Mouse (Mus musculus) kidney, embryonic 16.5 days (tissue): ENCODE results near the gene Phf12. TPM values are rescaled to one million over a fixed set of nuclear protein-coding genes. Genes with fewer than 3 reads are reported as not detected.
"Not testable (repeated sequence)": the region's sequence is repeated elsewhere in the genome, so short reads cannot be mapped to it uniquely, and the experiment has no call there.

Experiments used
- ATAC-seq: fragments of 200-750 bp; cut with Nextera tagmentation; 2 replicates; pipeline ENCODE4 v1.8.0; 2017; ENCODE audit warnings: moderate TSS enrichment; ENCODE audit not compliant: low FRiP score, low TSS enrichment
- H3K27ac ChIP-seq: fragments of 300-500 bp; sonication (generic); 2 replicates; pipeline ENCODE4 v1.5.1; 2014; ENCODE audit warnings: low read length
- H3K27me3 ChIP-seq: fragments of 300-500 bp; sonication (generic); 2 replicates; pipeline ENCODE4 v1.6.1; 2014; ENCODE audit warnings: low read length, control low read depth, mixed read lengths; ENCODE audit not compliant: insufficient read depth
- H3K36me3 ChIP-seq: fragments of 300-500 bp; sonication (generic); 2 replicates; pipeline ENCODE4 v1.6.1; 2014; ENCODE audit warnings: low read length, control low read depth, mixed read lengths; ENCODE audit not compliant: insufficient read depth
- H3K4me1 ChIP-seq: fragments of 300-500 bp; sonication (generic); 2 replicates; pipeline ENCODE4 v1.6.1; 2014; ENCODE audit warnings: low read length, control low read depth, mixed read lengths; ENCODE audit not compliant: insufficient read depth
- H3K4me2 ChIP-seq: fragments of 300-500 bp; sonication (generic); replicated peaks from 2 replicates; pipeline ENCODE4 v1.6.1; 2014; ENCODE audit warnings: low read depth, low read length
- H3K4me3 ChIP-seq: fragments of 300-500 bp; sonication (generic); 2 replicates; pipeline ENCODE4 v1.5.1; 2014; ENCODE audit warnings: mild to moderate bottlenecking, low read length
- H3K9ac ChIP-seq: fragments of 300-500 bp; sonication (generic); replicated peaks from 2 replicates; pipeline ENCODE4 v1.6.1; 2014; ENCODE audit warnings: low read length
- H3K9me3 ChIP-seq: fragments of 300-500 bp; sonication (generic); 2 replicates; pipeline ENCODE4 v1.6.1; 2016; ENCODE audit warnings: low read length, control low read depth
- WGBS: fragments of 180-500 bp; shearing (Covaris S2); extraction: QIAGEN DNeasy Blood & Tissue Kit; methylation state at CpG from one replicate; pipeline ENCODE4 v1.1.7; 2014; 5-methylcytosine and 5-hydroxymethylcytosine counted together
- polyA plus RNA-seq: library from polyadenylated mRNA; unstranded; fragments of >200 nt; fragmentation: Nextera tagmentation; extraction: Ambion mirVana; gene quantifications from 2 replicates; pipeline ENCODE4 v1.2.1, GENCODE M21; 2015

The Phf12 gene
- polyA plus RNA-seq, 1 experiment from 2014 or later: 15.9 TPM

- Histone ChIP-seq H3K27me3 (no peaks in the 10 kb centered on the region), H3K9me3 (no peaks in the 10 kb centered on the region; the same call in 1 of the 2 replicates), H3K27ac (no peak overlapping the region), H3K4me2 (no peak overlapping the region), H3K36me3 (no peaks in the 10 kb centered on the region), H3K4me3 (no peak overlapping the region), H3K4me1 (peaks cover 26% of the 10 kb centered on the region), H3K9ac (no peak overlapping the region)
- no peak for ATAC-seq
- 68% methylated on average over 2 of the region's 2 CpGs for WGBS
These were observed 58.3 kb downstream of the Phf12 start for GRCm38 (mm10) chr11:78040878-78041277.

- H3K9ac ChIP-seq, H3K27ac ChIP-seq, H3K4me2 ChIP-seq, H3K4me3 ChIP-seq, H3K36me3 ChIP-seq, H3K27me3 ChIP-seq, H3K9me3 ChIP-seq, ATAC-seq: not testable (repeated sequence)
- peaks cover 19% of the 10 kb centered on the region for H3K4me1 ChIP-seq
- WGBS: 93% methylated on average over 4 of the region's 4 CpGs
These were observed 59.8 kb downstream of the Phf12 start for GRCm38 (mm10) chr11:78042290-78042870.

DNA sequence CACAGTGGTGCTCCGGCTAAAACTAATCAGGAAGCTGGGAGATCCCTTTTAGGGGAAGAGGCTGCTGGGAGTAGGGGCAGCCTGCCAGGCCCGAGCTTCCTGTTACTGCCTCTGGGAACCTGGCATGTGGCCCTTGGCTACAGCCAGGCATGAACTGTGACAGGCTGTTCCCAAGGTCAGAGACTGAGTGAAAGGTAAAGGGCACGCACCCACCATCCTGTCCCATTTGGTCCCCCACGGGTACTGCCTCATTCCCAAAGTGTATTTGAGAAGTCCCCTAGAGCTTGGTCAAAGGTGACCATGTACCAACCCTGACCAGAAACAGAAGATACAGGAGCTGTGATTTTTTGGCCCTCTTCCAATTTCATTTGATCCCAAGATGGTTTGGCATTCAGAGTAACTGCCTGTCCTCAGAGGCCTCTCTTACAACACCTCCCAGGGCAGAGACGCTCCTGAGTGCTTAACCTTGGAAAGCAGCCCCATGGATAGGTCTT, 62.3 kb downstream of the Phf12 start:
- Histone ChIP-seq H3K4me3 (no peak overlapping the region), H3K27ac (0 out of 2 replicates have a peak overlapping the region, but pooled peaks have one; percentile 62), H3K4me1 (peaks cover 7% of the 10 kb centered on the region; the same call in 1 of the 2 replicates), H3K9me3 (no peaks in the 10 kb centered on the region; the same call in 1 of the 2 replicates), H3K27me3 (no peaks in the 10 kb centered on the region), H3K9ac (no peak overlapping the region), H3K36me3 (0 out of 2 replicates have a peak, but pooled peaks cover 3% of the 10 kb centered on the region), H3K4me2 (no peak overlapping the region)
- 0 out of 2 replicates have a peak, but pooled peaks have one; percentile 19 for ATAC-seq
- WGBS: 49% methylated on average over 5 of the region's 5 CpGs

DNA sequence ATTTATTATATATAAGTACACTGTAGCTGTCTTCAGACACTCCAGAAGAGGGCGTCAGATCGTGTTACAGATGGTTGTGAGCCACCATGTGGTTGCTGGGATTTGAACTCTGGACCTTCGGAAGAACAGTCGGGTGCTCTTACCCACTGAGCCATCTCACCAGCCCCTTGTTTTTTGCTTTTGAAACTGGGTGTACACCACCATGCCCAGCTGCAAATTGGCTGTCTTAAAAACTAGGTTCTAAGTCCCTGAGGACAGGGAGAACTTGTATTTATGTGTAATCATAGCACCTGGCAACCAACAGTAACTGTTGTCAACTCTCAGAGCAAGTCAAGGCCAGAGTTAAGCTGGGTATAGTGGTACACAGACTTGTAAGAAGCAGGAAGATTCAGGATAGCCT, 66.1 kb downstream of the Phf12 start:
- H3K4me2 ChIP-seq, H3K4me3 ChIP-seq, H3K27me3 ChIP-seq, H3K36me3 ChIP-seq, H3K9ac ChIP-seq, H3K9me3 ChIP-seq, H3K27ac ChIP-seq, H3K4me1 ChIP-seq, ATAC-seq: not testable (repeated sequence)
- 100% methylated on average over 2 of the region's 4 CpGs for WGBS

- H3K27me3 ChIP-seq: no peaks in the 10 kb centered on the region
- no peak overlapping the region for H3K4me2 ChIP-seq
- H3K36me3 ChIP-seq: peaks cover 24% of the 10 kb centered on the region
- no peak overlapping the region for H3K9ac ChIP-seq
- H3K4me1 ChIP-seq: no peaks in the 10 kb centered on the region
- H3K27ac ChIP-seq: no peak overlapping the region
- 84% methylated on average over 8 of the region's 8 CpGs for WGBS
- no peak for ATAC-seq
- H3K4me3 ChIP-seq: no peak overlapping the region
- no peaks in the 10 kb centered on the region for H3K9me3 ChIP-seq
These were observed 70.5 kb downstream of the Phf12 start for GRCm38 (mm10) chr11:78053078-78053477.

DNA sequence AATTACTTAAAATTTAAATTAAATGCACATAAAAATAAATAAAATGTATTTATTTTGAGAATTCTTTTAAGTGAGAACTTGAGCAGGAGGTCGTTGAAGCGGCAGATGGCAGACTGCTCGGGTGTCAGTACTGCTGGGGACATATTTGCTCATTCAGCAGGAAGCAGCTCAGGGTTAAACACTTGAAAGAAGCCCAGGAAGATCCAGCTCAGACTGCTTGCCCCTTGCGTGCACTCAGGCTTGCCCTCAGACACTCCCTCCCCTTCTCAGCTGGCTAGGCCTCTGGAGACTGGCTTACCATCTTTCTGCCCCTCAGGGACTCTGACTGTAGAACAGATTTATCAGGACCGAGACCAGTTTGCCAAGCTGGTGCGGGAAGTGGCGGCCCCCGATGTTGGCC, 74.4 kb downstream of the Phf12 start:
- ATAC-seq: 0 out of 2 replicates have a peak, but pooled peaks have one; percentile 32
- 59% methylated on average over 8 of the region's 8 CpGs for WGBS
- no peak overlapping the region for H3K9ac ChIP-seq
- H3K27ac ChIP-seq: no peak overlapping the region
- H3K27me3 ChIP-seq: no peaks in the 10 kb centered on the region
- peaks cover 38% of the 10 kb centered on the region for H3K36me3 ChIP-seq
- H3K4me3 ChIP-seq: no peak overlapping the region
- H3K4me2 ChIP-seq: no peak overlapping the region
- no peaks in the 10 kb centered on the region for H3K9me3 ChIP-seq
- H3K4me1 ChIP-seq: no peaks in the 10 kb centered on the region

GRCm38 (mm10) chr11:78059833-78060757, 77.5 kb downstream of the Phf12 start:
- no peaks in the 10 kb centered on the region for H3K27me3 ChIP-seq
- H3K4me1 ChIP-seq: no peaks in the 10 kb centered on the region
- H3K27ac ChIP-seq: no peak overlapping the region
- H3K9me3 ChIP-seq: no peaks in the 10 kb centered on the region
- H3K4me2 ChIP-seq: no peak overlapping the region
- no peak overlapping the region for H3K4me3 ChIP-seq
- no peak overlapping the region for H3K9ac ChIP-seq
- H3K36me3 ChIP-seq: peaks cover 30% of the 10 kb centered on the region
- ATAC-seq: peak; percentile 89
- 46% methylated on average over 9 of the region's 9 CpGs for WGBS

GRCm38 (mm10) chr11:78062563-78062962, 80.0 kb downstream of the Phf12 start:
- no peaks in the 10 kb centered on the region for H3K4me1 ChIP-seq
- H3K36me3 ChIP-seq: peaks cover 22% of the 10 kb centered on the region

GRCm38 (mm10) chr11:78065906-78066305, 83.4 kb downstream of the Phf12 start:
- Histone ChIP-seq H3K27ac (no peak overlapping the region), H3K9ac (no peak overlapping the region), H3K27me3 (no peaks in the 10 kb centered on the region), H3K4me3 (no peak overlapping the region), H3K9me3 (no peaks in the 10 kb centered on the region), H3K36me3 (no peaks in the 10 kb centered on the region), H3K4me1 (no peaks in the 10 kb centered on the region), H3K4me2 (no peak overlapping the region)
- ATAC-seq: no peak
- 48% methylated on average over 2 of the region's 2 CpGs for WGBS

More at GRCm38 (mm10) chr11:78062563-78062962, 80.0 kb downstream of the Phf12 start:
- Histone ChIP-seq H3K9me3 (no peaks in the 10 kb centered on the region), H3K4me2 (no peak overlapping the region), H3K9ac (no peak overlapping the region), H3K27ac (no peak overlapping the region), H3K4me3 (no peak overlapping the region), H3K27me3 (no peaks in the 10 kb centered on the region)
- ATAC-seq: no peak
- WGBS: 83% methylated on average over 1 of the region's 1 CpGs
